Mouse (Mus musculus) stomach, postnatal 0 days (tissue): ENCODE measurements around the gene Nsd2.

Source experiments
- CTCF ChIP-seq: IDR thresholded peaks from 2 replicates; pipeline ENCODE4 v1.5.1; 2016; ENCODE audit warnings: antibody characterized with exemption, low read depth, mild to moderate bottlenecking, moderate library complexity
- EP300 ChIP-seq: optimal IDR thresholded peaks from 2 replicates; pipeline ENCODE3; 2016; ENCODE audit warnings: antibody characterized with exemption

- no peak for TF ChIP-seq CTCF
- TF ChIP-seq EP300, result no peak
Observed at GRCm38 (mm10) chr5:33932413-33932812, 111.9 kb downstream of the Nsd2 start.
